Mouse (Mus musculus): ENCODE results near the gene Rbm4.

Rbm4 gene

DNA sequence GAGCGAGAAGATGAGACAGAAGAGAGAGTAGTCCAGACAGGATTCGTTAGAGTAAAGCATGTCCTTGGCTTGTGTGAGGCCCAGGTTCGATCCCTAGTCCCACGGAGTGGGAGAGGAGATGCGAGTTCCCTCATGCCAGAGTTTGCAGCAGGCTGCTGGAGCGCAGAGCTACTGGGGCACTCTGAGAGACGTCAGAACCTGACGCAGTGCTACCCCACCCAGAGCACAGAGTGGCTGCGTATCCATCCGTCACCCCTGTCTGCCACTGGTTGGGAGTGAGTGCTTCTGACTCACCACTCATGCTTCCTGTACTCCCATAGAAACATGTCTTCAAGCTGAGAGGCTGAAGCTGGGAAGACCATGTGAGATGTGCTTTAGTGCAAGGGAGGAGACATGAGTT, 52.2 kb downstream of the Rbm4 start:
- no peak for DNase-seq (ENCODE audit: low spot score in 2 of 2)

DNA sequence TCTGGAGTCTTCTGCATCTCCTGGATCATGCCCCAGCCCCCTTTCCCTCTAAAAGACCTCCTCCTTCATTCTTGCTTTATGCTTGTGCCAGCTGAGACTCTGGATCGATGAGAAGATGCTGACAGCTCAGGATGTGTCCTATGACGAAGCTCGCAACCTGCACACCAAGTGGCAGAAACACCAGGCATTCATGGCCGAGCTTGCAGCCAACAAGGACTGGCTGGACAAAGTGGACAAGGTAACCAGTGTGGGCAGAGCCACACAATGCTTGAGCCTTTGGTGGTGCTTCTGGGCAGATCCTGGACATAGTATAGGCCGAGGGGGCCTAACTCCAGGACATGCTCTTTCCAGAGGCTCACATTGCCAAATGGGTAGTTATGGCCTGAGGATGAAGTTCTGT, 53.9 kb downstream of the Rbm4 start:
- DNase-seq (ENCODE audit: low spot score in 2 of 2): no peak

DNA sequence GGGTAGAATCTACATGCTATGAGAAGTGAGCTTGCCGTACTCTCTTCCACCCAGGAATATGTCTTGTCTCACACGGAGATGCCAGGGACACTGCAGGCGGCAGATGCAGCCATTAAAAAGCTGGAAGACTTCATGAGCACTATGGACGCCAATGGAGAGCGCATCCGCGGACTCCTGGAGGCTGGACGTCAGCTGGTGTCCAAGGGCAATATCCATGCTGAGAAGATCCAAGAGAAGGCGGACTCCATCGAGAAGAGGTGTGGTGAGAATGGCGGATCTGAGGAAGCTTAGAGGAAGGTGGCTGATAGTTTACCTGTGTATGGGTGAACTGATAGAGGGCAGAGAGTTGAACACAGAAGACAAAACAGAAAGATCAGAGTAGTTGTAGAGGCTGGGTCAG, 54.6 kb downstream of the Rbm4 start:
- no peak for DNase-seq (ENCODE audit: low spot score in 2 of 2)

DNA sequence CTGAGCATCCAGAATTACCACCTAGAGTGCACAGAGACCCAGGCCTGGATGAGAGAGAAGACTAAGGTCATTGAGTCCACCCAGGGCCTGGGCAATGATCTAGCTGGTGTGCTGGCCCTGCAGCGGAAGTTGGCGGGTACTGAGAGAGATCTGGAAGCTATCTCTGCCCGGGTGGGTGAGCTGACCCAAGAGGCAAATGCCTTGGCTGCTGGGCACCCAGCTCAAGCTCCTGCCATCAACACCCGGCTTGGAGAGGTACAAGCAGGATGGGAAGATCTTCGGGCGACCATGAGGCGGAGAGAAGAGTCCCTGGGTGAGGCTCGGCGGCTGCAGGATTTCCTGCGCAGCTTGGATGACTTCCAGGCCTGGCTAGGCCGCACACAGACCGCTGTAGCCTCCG, 55.8 kb downstream of the Rbm4 start:
- no peak for DNase-seq (ENCODE audit: low spot score in 2 of 2)
